Mouse (Mus musculus) lung, embryonic 16.5 days (tissue): ENCODE results near the gene Fam129c. TPM values are rescaled to one million over a fixed set of nuclear protein-coding genes. Genes with fewer than 3 reads are reported as not detected.

Source experiments
- ATAC-seq: fragments of 200-750 bp; cut with Nextera tagmentation; 2 replicates; pipeline ENCODE4 v1.8.0; 2017; ENCODE audit warnings: low read depth, mild to moderate bottlenecking, moderate library complexity
- H3K27ac ChIP-seq: fragments of 300-500 bp; sonication (generic); 2 replicates; pipeline ENCODE4 v1.5.1; 2014; ENCODE audit warnings: mild to moderate bottlenecking, control low read depth, low read length
- H3K27me3 ChIP-seq: fragments of 300-500 bp; sonication (generic); 2 replicates; pipeline ENCODE4 v1.6.1; 2014; ENCODE audit warnings: low read depth, low read length, mixed read lengths; ENCODE audit not compliant: control insufficient read depth, insufficient read depth
- H3K36me3 ChIP-seq: fragments of 300-500 bp; sonication (generic); 2 replicates; pipeline ENCODE4 v1.6.1; 2014; ENCODE audit warnings: low read length; ENCODE audit not compliant: control insufficient read depth, insufficient read depth
- H3K4me1 ChIP-seq: fragments of 300-500 bp; sonication (generic); replicated peaks from 2 replicates; pipeline ENCODE4 v1.6.1; 2014; ENCODE audit warnings: low read length, mixed read lengths; ENCODE audit not compliant: control insufficient read depth, insufficient read depth
- H3K4me2 ChIP-seq: fragments of 300-500 bp; sonication (generic); 2 replicates; pipeline ENCODE4 v1.6.1; 2014; ENCODE audit warnings: low read depth, low read length, control low read depth
- H3K4me3 ChIP-seq: fragments of 300-500 bp; sonication (generic); 2 replicates; pipeline ENCODE4 v1.5.1; 2014; ENCODE audit warnings: mild to moderate bottlenecking, low read length, control low read depth
- H3K9ac ChIP-seq: fragments of 300-500 bp; sonication (generic); 2 replicates; pipeline ENCODE4 v1.6.1; 2014; ENCODE audit warnings: low read length, control low read depth
- H3K9me3 ChIP-seq: fragments of 300-500 bp; sonication (generic); 2 replicates; pipeline ENCODE4 v1.6.1; 2016; ENCODE audit warnings: low read length; ENCODE audit not compliant: control insufficient read depth
- WGBS: fragments of 180-500 bp; shearing (Covaris S2); extraction: QIAGEN DNeasy Blood & Tissue Kit; methylation state at CpG from one replicate; pipeline ENCODE4 v1.1.7; 2014; 5-methylcytosine and 5-hydroxymethylcytosine counted together
- polyA plus RNA-seq: library from polyadenylated mRNA; unstranded; fragments of >200 nt; fragmentation: Nextera tagmentation; extraction: Ambion mirVana; gene quantifications from 2 replicates; pipeline ENCODE4 v1.2.1, GENCODE M21; 2015

Gene Fam129c
- polyA plus RNA-seq, 1 experiment from 2014 or later = 2.7 TPM

DNA sequence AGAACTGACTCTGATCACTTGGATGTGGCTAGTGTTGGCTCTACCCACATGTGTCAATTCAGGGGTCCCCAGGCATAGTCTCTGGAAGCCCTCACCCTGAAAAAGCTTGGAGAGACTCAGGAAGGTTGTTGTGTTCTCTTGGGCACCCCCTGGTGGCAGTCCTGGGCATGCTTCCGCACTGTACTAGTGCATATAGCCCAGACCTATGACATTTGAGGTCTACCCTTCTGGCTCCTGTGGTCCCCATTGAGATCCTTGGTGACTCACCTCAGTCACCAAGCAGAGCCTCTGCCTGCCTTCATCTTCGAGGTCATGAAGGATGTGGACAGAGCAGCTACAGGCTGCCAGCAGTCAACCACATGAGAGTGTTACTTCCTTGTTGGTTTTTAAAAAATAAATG, 10.6 kb upstream of the Fam129c start:
- ATAC-seq = no peak
- peaks cover 11% of the 10 kb centered on the region; the same call in 1 of the 2 replicates for H3K36me3 ChIP-seq
- no peak overlapping the region for H3K4me3 ChIP-seq
- no peak overlapping the region for H3K27ac ChIP-seq
- H3K4me2 ChIP-seq = no peak overlapping the region
- no peak overlapping the region for H3K9ac ChIP-seq
- 57% methylated on average over 2 of the region's 2 CpGs for WGBS
- no peaks in the 10 kb centered on the region for H3K9me3 ChIP-seq
- peaks cover 6% of the 10 kb centered on the region for H3K4me1 ChIP-seq
- no peaks in the 10 kb centered on the region for H3K27me3 ChIP-seq

DNA sequence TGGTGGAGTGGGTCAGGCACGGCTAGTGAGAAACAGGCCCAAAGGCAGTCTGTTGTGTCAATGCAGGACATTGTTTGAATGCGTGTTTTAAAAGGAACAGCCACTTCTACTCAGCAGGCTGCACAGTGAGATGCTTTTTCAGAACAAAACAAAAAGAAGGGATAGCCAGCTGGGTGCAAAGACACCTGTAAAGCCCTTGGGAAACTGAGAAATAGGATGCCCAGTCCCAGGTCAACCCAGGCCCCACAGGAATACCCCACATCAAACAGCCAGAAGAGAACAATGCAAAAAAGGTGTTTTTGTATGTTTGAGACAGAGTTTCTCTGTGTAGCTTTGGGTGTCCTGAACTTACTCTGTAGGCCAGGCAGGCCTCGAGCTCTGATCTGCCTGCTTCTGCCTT, 8.7 kb upstream of the Fam129c start:
- H3K9me3 ChIP-seq = no peaks in the 10 kb centered on the region
- H3K27me3 ChIP-seq = no peaks in the 10 kb centered on the region
- H3K4me1 ChIP-seq = peaks cover 18% of the 10 kb centered on the region
- H3K4me2 ChIP-seq = no peak overlapping the region
- no peak overlapping the region for H3K4me3 ChIP-seq
- no peak for ATAC-seq
- peaks cover 11% of the 10 kb centered on the region; the same call in 1 of the 2 replicates for H3K36me3 ChIP-seq
- H3K9ac ChIP-seq = no peak overlapping the region
- no peak overlapping the region for H3K27ac ChIP-seq
- WGBS = 69% methylated on average over 3 of the region's 3 CpGs

DNA sequence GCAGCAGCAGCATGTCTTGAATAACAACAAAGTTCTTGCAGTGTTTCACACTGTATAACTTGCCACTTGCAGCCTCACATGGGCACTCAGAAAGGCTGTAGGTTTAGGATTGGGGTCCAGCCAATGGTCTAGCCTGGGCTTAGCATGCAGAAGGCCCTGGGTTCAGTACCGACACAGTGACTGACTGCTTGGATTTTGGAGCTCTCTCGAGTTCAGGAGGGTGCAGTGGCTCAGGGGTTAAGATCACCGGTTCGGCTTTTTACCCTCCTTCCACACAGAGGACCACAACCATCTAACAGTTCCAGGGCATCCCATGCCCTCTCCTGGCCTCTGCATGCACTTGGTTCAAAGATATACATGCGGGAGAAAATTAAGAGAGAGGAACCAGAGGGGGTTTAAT, 6.4 kb upstream of the Fam129c start:
- H3K9me3 ChIP-seq = no peaks in the 10 kb centered on the region
- H3K4me3 ChIP-seq = peak overlapping the region; percentile 86
- H3K9ac ChIP-seq = peak overlapping the region; percentile 97
- WGBS = 24% methylated on average over 5 of the region's 5 CpGs
- H3K27ac ChIP-seq = peak overlapping the region; percentile 97; the same call in 1 of the 2 replicates
- H3K36me3 ChIP-seq = no peaks in the 10 kb centered on the region
- peak overlapping the region; percentile 88 for H3K4me2 ChIP-seq
- no peak for ATAC-seq
- peaks cover 19% of the 10 kb centered on the region for H3K4me1 ChIP-seq
- no peaks in the 10 kb centered on the region for H3K27me3 ChIP-seq

GRCm38 (mm10) chr8:71591471-71592373, 5.7 kb upstream of the Fam129c start, which contains the start of gene Pgls:
Pgls (plus strand) TSS chr8:71592176.
- Histone ChIP-seq H3K4me3 (peak within 1 kb of the TSS; percentile 86), H3K36me3 (no peaks in the 10 kb centered on the region), H3K9ac (peak within 1 kb of the TSS; percentile 97), H3K4me2 (peak within 1 kb of the TSS; percentile 88), H3K9me3 (no peaks in the 10 kb centered on the region), H3K27me3 (no peaks in the 10 kb centered on the region), H3K27ac (peak within 1 kb of the TSS; percentile 97), H3K4me1 (peaks cover 21% of the 10 kb centered on the region)
- peak; percentile 93 for ATAC-seq
- WGBS = 0% methylated on average over 71 of the region's 71 CpGs

DNA sequence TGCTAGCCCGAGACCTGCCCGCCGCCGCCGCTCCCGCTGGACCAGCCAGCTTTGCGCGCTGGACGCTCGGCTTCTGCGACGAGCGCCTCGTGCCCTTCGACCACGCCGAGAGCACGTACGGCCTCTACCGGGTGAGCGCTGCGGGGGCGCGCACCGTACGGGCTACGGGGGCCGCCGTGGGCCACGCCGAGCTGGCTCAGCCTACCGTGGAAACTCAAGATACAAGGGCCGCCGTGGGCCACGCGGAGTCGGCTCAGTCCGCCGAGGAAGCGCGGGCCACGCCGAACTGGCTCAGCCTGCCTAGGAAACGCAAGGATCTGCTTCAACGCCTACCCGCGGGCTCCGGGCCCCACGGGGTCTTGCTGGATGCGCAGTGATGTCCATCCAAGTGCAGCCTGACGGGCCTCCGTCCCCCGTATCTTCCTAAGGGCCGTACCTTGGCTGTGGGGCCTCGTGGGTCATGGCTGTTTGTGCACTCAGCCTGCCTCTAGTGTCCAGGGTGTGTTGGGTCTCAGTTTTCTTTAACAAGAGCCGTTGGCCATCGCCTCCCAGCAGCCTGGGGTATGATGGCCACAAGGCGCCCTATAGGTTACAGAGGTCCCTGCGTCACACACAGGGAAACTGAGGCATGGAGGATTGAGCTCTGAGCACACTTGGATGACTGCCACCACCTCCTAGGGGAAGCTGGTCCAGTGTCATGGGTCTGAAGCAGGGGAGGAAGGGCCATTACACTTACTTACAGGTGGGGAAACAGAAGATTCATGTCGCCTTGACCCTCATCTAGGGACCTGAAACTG, 4.9 kb upstream of the Fam129c start:
- peak; percentile 73 for ATAC-seq
- Histone ChIP-seq H3K4me1 (peaks cover 21% of the 10 kb centered on the region), H3K27me3 (no peaks in the 10 kb centered on the region), H3K9me3 (no peaks in the 10 kb centered on the region), H3K36me3 (no peaks in the 10 kb centered on the region), H3K4me3 (peak overlapping the region; percentile 86), H3K4me2 (peak overlapping the region; percentile 88), H3K9ac (peak overlapping the region; percentile 97), H3K27ac (peak overlapping the region; percentile 97)
- WGBS = 3% methylated on average over 60 of the region's 60 CpGs

DNA sequence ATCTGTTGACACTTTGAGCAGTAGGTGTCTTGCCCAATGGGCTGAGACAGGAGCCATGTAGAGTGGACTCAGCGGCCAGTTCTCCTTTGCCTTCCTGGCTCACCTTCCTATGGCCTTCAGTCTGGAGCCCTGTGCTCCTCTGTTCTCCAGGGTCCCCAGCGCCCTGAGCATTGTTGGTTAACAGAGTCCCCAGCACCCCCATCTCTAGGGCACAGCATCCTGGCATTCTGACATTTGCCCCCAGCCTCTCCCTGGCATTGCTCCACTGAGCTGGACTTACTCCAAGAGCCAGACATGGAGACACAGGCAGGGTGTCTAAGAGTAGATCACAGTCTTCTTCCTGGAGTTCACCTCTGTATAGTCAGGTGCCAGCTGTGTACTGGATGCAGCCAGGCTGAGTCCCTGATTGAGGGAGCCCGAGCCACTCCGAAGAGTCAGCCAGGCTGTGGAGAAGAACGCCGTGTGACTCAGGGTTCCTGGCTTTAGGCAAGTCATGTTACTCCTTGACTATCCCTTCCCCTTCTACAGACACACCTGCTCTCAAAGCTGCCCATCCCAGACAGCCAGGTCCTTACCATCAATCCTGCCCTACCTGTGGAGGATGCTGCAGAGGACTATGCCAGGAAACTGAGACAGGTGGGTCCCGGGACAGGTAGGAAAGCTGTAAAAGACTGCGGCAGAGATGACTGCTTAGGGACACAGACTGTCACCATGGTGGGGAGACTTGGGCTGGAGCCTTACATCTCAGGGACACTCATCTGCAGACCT, 3.7 kb upstream of the Fam129c start:
- Histone ChIP-seq H3K27ac (no peak overlapping the region), H3K4me1 (peaks cover 21% of the 10 kb centered on the region), H3K27me3 (no peaks in the 10 kb centered on the region), H3K9me3 (no peaks in the 10 kb centered on the region), H3K4me3 (no peak overlapping the region), H3K4me2 (no peak overlapping the region), H3K36me3 (no peaks in the 10 kb centered on the region), H3K9ac (no peak overlapping the region; the same call in 1 of the 2 replicates)
- ATAC-seq = no peak
- 84% methylated on average over 8 of the region's 8 CpGs for WGBS

- Histone ChIP-seq H3K36me3 (no peaks in the 10 kb centered on the region), H3K27ac (no peak overlapping the region), H3K9me3 (no peaks in the 10 kb centered on the region), H3K4me2 (no peak overlapping the region), H3K9ac (no peak overlapping the region), H3K4me3 (no peak overlapping the region), H3K4me1 (peaks cover 21% of the 10 kb centered on the region), H3K27me3 (no peaks in the 10 kb centered on the region)
- 96% methylated on average over 4 of the region's 4 CpGs for WGBS
- no peak for ATAC-seq
Observed at GRCm38 (mm10) chr8:71594324-71594722, 3.1 kb upstream of the Fam129c start.

- Histone ChIP-seq H3K27ac (no peak overlapping the region), H3K9ac (no peak overlapping the region; the same call in 1 of the 2 replicates), H3K27me3 (peaks cover 2% of the 10 kb centered on the region; the same call in 1 of the 2 replicates), H3K4me1 (peaks cover 20% of the 10 kb centered on the region), H3K4me2 (peak overlapping the region; percentile 1; the same call in 1 of the 2 replicates), H3K36me3 (no peaks in the 10 kb centered on the region), H3K4me3 (no peak overlapping the region), H3K9me3 (no peaks in the 10 kb centered on the region)
- WGBS = 8% methylated on average over 27 of the region's 27 CpGs
- ATAC-seq = peak; percentile 26
Observed at GRCm38 (mm10) chr8:71595862-71596261, 1.6 kb upstream of the Fam129c start.
